Mouse (Mus musculus): ENCODE data around the gene Marco.

The Marco gene

DNA sequence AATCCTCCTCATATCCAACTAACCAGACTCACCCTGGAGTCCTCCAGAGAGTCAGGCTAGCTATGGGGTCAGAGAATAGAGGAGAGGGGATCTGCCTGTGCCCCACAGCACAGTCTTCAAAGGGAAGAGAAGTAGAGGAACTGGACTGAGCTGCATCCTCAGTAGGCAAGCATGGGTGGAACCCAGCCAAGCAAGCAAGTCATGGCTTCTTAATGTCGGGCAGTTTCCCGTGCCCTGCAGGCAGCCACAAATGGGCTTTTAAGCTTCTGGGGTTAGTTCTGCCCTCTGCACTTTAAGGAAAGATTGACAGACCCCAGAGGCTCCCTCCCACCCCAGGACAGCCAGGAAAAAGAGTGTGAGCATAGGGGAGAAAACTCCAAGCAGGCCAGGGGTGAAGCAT is 63.2 kb downstream of the Marco start:
- no peak for DNase-seq (ENCODE audit: low spot score)

- no peak for DNase-seq (ENCODE audit: low spot score)
Measured at GRCm38 (mm10) chr1:120435591-120435990, 69.2 kb downstream of the Marco start.

GRCm38 (mm10) chr1:120430171-120430570 is 74.7 kb downstream of the Marco start:
- DNase-seq (ENCODE audit: low spot score): no peak

DNA sequence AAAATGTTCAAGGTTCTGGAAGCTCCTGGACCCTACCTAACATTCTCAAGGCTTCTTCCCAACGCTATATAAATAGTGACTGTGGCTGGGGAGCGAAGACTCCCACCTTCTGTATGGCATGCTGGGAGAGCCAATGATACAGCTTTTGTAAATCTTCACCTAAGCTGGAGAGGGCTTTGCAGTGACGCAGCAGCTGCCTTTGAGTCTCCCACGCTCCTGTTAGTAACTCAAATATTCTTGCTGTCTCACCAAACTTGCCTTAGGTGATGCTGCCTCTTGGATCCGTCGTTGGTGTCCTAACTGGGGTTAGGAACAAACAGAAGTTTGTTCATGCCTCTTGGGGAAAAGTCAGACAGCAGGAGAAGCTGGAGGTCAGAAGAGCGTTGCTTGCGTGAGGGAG is 79.2 kb downstream of the Marco start:
- no peak for DNase-seq (ENCODE audit: low spot score)

Data from MN1 (cell line).